Mouse (Mus musculus): ENCODE results near the gene AI467606. TPM values are rescaled to one million over a fixed set of nuclear protein-coding genes. Genes with fewer than 3 reads are reported as not detected.
"Not testable (repeated sequence)": the region's sequence is repeated elsewhere in the genome, so short reads cannot be mapped to it uniquely, and the experiment has no call there.

Gene AI467606
- 1 to 10 TPM in 1 of 2 experiments, under 1 TPM in 1; 0.89 to 1.1 TPM for total RNA-seq (2021)
- long read RNA-seq, experiment 1, partial matches to known transcripts, result 0 of 3 reads
- long read RNA-seq, experiment 1, other reads (novel, unspliced or antisense), result 2 of 3 reads
- long read RNA-seq, experiment 2, partial matches to known transcripts, result 0 of 1 reads
- long read RNA-seq, experiment 2, other reads (novel, unspliced or antisense), result 1 of 1 reads

DNA sequence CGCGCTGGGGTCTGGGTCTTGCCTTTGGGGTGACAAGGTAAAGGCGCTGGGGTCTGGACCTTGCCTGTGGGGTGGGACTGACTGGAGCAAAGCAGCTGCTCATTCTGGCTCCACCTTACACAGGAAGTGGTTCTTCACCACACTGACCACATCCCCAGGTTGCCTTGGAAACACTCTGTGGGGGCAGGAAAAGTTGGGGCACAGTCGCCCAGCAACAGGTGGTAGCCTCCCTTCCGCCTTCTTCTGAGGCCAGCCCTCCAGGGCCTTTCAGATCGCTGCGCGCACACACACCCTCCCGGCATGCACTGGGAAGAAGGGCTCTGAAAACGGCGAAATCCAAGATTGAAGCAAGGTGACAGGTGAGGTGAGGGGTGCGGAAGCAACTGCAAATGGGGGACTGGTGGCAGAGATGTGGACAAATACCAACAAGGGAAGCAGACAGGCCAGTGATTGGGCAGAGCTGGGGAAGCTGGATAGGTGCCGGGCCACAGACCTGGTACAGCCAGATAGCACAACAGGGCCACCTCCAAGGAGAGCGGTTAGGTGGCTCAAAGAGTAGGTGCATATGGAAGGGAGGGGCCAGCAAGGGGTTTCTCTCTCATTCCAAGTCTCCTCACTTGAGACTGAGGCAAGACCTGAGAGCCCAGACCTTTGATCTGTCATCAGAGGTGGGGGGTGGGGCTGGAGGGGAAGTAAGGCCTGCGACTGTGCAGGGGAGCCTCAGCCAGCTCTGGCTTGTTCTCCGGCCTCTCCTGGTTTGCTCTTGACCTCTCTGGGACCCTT lies at the start of gene AI467606:
AI467606 (plus strand) TSS at position 246 of the 783 bp plus-strand sequence.
- peak; percentile 34 to 47 for DNase-seq

DNA sequence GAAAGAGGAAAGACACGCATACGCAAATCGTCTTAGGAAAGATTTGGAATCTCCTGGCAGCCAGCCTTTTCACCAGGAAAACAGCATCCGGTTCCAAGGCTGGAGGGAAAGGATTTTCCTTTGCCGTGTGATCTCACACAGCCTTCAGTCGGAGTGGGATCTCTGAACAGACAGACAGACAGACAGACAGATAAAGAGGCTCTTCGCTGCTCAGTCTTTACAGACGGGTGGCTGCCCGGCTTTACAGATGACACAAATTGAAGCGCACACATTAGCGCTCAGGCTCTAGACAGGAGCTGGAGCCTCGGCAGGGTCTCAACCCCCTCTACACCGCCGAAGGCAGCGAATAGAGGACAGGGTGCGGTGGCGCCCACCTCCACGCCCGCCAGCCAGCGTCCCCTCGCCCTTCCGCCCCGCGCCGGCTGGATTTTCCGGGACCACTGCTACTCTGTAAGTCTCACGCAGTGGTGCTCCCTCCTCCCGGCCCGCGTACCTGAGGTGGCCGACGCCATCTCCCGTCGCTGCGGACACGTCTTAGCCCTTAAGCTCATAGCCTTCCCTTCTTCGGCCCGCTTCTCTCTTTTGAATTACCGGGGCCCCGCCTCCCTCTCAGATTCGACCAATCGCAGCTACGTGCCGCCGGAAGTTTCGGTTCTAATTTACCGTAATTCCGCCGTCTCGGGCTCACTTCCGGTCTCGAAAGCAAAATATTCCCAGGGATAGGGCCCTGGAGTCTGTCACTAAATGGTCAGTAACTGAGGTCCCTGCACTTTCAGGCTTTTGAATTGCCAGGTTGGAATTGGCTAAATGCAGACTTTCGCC lies 49.1 kb upstream of the AI467606 start, which contains the start of gene Kif22:
Kif22 (minus strand) TSS at position 621 of the 822 bp plus-strand sequence.
- peak; percentile 91 for DNase-seq

GRCm38 (mm10) chr7:127055026-127055585 lies 36.1 kb upstream of the AI467606 start:
- DNase-seq, result no peak

- DNase-seq, result no peak
These were observed 25.6 kb upstream of the AI467606 start for GRCm38 (mm10) chr7:127065538-127065937.

GRCm38 (mm10) chr7:127066317-127066716 lies 24.8 kb upstream of the AI467606 start:
- peak; percentile 58 to 66 for DNase-seq

GRCm38 (mm10) chr7:127070871-127071413 lies 20.2 kb upstream of the AI467606 start:
- DNase-seq, result no peak

DNA sequence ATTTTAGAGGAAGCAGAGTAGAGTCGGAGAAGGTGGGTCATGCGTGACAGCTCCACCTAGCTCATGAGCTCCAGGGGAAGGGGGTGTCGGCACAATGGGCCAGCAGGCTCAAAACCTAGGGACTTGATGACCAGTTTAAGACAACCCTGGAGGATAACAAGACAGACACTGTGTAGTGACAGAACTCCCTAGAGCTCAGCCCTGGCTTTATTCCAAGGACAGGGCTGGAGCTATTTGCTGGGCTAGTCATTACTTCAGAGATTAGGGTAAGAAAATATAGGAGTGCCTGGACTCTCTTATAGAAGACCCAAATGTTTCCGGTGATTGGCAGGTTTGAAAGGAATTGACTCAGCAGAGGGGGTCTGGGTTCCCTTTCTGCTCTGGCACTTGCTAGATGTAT lies 17.9 kb upstream of the AI467606 start:
- DNase-seq, result peak; percentile 62 to 70

- no peak for DNase-seq
These were observed 15.0 kb upstream of the AI467606 start for GRCm38 (mm10) chr7:127076188-127076587.

- no peak for DNase-seq
These were observed 13.5 kb upstream of the AI467606 start for GRCm38 (mm10) chr7:127077692-127078091.

GRCm38 (mm10) chr7:127080045-127080444 lies 11.1 kb upstream of the AI467606 start:
- no peak for DNase-seq

GRCm38 (mm10) chr7:127082271-127082670 lies 8.9 kb upstream of the AI467606 start:
- no peak for DNase-seq

GRCm38 (mm10) chr7:127082995-127083394 lies 8.2 kb upstream of the AI467606 start:
- DNase-seq, result no peak

- DNase-seq, result no peak
These were observed 7.5 kb upstream of the AI467606 start for GRCm38 (mm10) chr7:127083689-127084088.

DNA sequence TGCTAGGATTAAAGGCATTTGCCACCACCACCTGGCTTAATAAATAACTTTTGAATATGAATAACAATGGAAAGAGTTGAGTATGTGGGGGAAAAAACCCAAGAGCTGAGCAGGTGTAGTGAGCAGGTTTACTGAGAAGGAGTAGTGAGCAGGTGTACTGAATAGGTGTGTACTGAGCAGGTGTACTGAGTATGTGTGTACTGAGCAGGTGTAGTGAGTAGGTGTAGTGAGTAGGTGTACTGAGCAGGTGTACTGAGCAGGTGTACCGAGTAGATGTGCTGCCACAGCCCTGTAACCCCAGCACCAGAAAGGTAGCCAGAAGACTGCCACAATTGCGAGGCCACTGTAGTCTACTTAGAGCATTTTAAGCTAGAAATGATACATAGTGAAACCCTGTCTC lies 6.4 kb upstream of the AI467606 start:
- no peak for DNase-seq

DNA sequence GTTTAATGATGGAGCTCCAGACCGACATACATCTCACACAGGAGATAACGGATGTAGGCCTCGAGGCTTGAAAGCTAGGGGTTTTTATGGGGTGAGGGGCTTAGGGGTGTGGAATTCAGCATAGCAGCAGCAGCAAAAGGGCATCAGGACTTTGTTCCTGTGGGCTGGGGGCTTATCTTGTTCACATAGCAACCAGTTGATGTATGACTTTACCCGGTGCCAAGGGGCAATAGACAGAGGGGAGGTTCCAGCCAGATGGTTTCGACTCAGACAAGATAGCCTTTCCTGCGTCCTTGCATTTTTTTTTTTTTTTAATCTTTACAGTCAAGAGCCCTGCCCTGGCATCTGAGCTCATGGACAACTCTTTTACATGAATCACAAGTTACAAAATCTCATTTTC lies 5.4 kb upstream of the AI467606 start:
- not testable (repeated sequence) for DNase-seq

GRCm38 (mm10) chr7:127087278-127088010 lies 3.7 kb upstream of the AI467606 start, which contains the start of gene Zg16:
Zg16 (minus strand) TSS chr7:127087328.
- DNase-seq, result peak in 1 of 2 experiments; percentile 35

GRCm38 (mm10) chr7:127088083-127088482 lies 3.1 kb upstream of the AI467606 start:
- no peak for DNase-seq

- DNase-seq, result no peak
These were observed 2.0 kb upstream of the AI467606 start for GRCm38 (mm10) chr7:127088901-127089845.

GRCm38 (mm10) chr7:127090154-127091113 lies 725 bp upstream of the AI467606 start:
- no peak for DNase-seq
